Mouse (Mus musculus) olfactory bulb, adult 2 months (tissue): ENCODE results near the gene Arrb1.

Experiments used
- CTCF ChIP-seq: fragments of 200-500 bp; IDR thresholded peaks from 2 replicates; pipeline ENCODE4 v1.5.1; 2012; ENCODE audit warnings: low read depth, mild to moderate bottlenecking, low read length, moderate library complexity; ENCODE audit not compliant: insufficient read depth
- POLR2A ChIP-seq: fragments of 200-500 bp; IDR thresholded peaks from 2 replicates; pipeline ENCODE4 v1.6.1; 2012; ENCODE audit warnings: mild to moderate bottlenecking, low read depth, low read length, moderate library complexity; ENCODE audit not compliant: insufficient read depth

GRCm38 (mm10) chr7:99531408-99531970, 3.8 kb upstream of the Arrb1 start:
- TF ChIP-seq POLR2A (no peak), CTCF (no peak)
